Mouse (Mus musculus) megakaryocyte, adult 5-6 weeks (primary cell): ENCODE data around the gene Pxt1. TPM values are rescaled to one million over a fixed set of nuclear protein-coding genes. Genes with fewer than 3 reads are reported as not detected.
"Not testable (repeated sequence)": the region's sequence is repeated elsewhere in the genome, so short reads cannot be mapped to it uniquely, and the experiment has no call there.

ENCODE experiments used
- ATAC-seq: 2 replicates; pipeline ENCODE4 v1.8.0; 2016; ENCODE audit warnings: mild to moderate bottlenecking, inconsistent platforms; ENCODE audit not compliant: poor library complexity, severe bottlenecking
- total RNA-seq, 2 experiments: library from RNA; stranded (forward) in 1 of 2; stranded (reverse) in 1 of 2; fragments of 153-499, 151-499 nt in 1 of 2; fragments of 221-1000, 200-1000 nt in 1 of 2; gene quantifications; 2 replicates each; pipeline versions ENCODE4 v1.2.3 to v1.2.4; 2015 to 2017

Gene Pxt1
- 0.74 and 1.2 TPM in 2 replicates for total RNA-seq (2015)
- 0.44 and 0.49 TPM in 2 replicates for total RNA-seq (2017)

DNA sequence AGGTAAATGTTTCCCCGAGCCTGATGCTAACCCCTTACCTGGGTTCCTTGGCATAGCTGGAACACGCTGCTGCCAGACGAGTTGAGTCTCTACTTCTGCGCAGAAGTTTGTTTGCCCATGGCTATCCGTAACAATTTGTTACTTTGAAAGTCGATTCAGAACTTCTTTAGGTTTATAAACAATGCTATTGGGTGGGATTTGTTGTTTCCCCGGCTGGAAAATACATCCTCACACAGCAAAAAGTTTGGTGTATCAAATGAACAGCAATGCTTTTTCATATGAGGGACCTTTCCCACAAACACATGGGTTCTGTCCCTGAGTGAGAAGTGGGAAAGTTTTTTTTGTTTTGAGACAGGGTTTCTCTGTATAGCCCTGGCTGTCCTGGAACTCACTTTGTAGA is at the start of gene Pxt1:
Gene Pxt1 (minus strand): TSS at position 101 of the 400 bp plus-strand sequence.
- ATAC-seq, result no peak

DNA sequence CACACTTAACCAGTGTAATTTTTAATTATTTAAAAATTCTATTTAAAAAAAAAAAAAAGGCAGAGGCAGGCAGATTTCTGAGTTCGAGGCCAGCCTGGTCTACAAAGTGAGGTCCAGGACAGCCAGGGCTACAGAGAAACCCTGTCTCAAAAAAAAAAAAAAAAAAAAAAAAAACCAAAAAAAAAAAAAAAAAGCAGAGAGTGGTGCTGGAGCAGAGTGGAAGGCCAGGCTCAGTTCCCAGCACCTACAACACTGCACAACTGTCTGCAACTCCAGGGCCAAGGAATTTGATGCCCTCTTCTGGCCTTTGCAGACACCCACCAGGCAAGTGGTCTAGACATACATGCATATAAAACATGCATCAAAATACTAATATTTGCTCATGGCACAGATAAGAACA is 49.4 kb upstream of the Pxt1 start:
- not testable (repeated sequence) for ATAC-seq

DNA sequence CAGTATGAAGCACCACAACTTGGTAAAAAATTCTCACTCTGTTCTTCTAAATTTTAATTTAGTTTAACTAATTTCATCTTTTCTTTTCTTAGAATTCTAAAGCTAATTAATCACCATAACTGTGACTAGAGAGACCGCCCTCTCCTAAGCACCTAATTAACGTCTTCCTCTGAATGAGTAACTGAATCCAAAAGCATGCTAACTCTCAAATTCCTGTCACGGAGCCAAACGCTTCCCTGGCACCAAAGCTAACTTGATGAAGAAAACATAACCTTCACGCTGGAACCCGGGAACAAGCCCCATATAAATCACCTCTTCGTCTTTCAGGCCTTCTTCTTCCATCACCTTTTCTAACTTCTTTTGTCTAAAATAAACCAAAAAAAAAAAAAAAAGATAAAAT is 48.5 kb upstream of the Pxt1 start:
- ATAC-seq, result no peak

DNA sequence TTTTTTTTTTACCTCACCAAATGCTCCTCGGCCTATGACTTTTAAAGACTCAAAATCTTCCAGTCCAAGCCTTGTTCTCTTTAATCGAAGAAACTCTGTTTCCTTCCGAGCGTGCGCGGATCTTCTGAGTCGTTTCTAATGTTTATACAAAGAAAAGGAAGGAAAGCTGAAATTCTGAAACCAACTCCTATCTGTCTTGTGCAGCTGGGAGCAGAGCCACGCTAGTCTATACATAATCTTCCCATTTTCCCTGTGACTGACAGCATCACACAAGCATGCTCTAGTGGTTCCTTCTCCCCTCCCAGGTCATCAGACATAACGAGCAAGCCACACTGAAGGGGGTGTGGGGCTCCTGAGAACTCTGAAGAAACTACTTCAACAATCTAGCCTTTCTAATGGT is 47.6 kb upstream of the Pxt1 start:
- no peak for ATAC-seq

DNA sequence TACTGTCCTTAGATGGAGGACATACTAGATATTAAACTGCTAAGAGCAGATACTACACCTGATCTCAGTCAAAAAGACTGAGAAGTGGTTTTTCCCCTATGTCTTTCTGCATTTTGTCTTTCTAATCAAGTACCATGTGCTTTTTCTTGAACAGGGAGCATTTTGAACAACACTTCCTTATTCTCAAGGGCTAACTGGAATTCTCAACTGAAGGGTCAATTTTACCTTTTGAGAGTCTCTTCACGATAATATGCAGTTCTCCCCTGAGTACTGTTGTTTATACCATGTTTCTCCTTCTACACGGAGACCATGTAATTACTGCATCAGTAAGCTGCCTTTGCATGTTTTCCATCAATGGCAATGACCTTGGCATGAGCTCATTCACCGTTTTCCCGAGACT is 46.4 kb upstream of the Pxt1 start:
- ATAC-seq, result no peak

DNA sequence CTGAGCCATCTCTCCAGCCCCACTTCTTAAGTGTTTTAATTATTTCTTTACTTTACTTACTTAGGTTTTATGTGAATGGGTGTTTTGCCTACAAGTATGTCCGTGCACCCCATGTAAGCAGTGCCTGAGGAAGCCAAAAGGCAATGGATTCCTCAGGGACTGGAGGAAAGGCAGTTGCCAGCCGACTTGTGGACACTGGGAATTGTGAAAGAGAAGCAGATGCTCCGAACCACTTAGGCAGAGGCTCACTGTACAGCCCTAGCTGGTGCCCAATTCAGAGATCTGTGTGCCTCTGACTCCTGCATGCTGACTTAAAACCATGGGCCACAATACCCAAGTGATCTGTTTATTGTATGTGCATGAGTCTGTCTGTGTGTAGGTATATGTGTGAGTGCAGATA is 45.4 kb upstream of the Pxt1 start:
- no peak for ATAC-seq

DNA sequence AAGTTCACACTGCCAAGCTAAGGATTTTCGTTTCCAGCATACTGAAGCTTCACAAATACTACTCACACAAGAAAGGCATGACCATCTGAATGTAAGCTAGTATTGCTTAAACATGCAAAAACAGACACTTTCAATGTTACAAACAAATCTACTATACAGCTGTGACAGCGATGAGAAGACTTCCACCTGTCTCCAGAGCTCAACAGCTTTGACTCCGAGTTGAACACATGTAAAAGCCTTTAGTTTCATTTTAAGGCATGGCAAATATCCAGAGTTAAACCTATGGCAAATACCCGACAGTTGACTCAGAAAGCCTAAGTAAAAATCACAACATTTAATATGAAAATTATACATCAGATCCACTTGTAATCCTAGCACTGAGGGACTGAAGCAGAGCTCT is 44.7 kb upstream of the Pxt1 start:
- ATAC-seq, result no peak

DNA sequence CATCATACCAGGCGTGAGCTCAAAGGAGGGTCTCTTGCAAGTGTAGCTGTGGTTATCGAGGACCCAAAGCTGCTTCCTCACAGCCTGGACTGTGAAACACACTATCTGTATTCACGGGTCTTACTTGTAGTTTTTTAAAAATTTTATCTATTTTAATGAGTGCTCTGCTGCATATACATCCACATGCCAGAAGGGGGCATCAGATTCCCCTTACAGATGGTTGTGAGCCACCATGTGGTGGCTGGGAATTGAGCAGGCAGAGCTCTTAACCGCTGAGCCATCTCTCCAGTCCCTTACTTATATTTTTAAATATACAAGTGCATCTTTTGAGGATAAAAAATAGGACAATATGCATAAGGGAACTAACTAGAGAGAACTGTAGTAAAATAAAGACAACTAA is 44.1 kb upstream of the Pxt1 start:
- ATAC-seq, result peak; percentile 47; the same call in 1 of the 2 replicates

DNA sequence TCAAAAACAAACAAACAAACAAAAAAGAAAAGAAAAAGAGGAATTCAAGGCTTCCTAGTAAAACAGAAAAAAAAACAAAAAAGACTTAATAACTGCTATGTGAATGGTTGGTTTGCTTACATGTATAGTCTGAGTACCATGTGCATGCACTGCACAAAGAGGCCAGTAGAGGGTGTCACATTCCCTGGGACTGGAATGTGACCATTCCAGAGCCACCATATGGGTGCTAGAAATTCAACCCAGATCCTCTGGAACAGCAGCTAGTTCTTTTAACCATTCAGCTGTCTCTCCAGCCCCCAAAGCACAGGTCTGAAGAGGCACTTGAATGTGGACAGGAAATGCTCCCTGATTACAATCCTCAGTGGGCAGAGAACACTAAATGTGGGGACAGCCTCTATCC is 43.2 kb upstream of the Pxt1 start:
- ATAC-seq, result peak; percentile 56; the same call in 1 of the 2 replicates

DNA sequence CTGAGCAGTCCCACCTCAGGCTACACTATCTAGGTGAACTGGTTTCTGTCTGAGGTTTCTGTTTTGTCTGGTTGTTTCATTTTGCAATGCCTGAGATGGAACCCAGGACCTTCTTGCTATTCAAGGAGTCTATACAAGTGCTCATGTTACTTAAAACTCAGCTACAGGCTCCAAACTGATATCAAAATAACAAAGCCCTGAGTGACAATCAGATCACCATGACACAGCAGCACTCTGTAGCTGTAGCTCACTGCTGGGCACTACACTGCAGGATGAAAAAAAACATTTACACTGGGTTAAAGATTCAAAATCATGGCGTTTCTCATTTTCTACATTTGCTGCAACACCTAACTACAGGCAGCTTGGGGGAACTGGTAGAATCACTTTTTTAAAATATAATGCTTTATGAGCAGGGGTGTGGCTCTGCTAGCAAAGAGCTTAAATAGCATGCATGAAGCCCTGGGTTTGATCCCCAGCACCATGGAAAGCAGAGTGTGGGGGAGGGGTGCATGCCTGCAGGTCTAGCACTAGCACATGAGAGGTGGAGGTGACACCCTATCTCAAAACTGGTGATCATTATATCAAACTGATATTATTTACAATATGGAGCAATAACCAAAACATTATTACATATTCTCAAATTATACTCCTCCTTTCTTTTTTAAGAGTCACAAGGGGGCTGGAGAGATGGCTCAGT is 41.2 kb upstream of the Pxt1 start:
- ATAC-seq, result no peak

DNA sequence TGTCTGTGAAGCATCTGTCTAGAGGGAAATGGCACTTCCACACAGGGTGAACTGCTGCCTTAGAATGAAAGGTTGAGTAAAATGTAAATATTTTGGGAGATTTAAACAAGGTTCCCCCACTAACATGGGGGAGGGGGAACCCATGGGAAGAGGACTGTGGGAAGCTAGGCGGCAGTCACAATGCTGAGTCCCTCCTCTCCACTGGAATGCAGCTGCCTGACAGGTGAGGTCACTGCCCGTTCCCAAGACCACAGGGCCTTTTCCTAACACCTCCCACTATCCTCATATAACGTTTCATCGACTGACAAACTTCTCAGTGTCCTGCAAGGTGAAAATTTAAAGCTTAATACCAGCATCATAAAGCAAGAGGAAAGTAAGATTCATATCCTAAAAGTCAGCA is 39.0 kb upstream of the Pxt1 start:
- ATAC-seq, result no peak

DNA sequence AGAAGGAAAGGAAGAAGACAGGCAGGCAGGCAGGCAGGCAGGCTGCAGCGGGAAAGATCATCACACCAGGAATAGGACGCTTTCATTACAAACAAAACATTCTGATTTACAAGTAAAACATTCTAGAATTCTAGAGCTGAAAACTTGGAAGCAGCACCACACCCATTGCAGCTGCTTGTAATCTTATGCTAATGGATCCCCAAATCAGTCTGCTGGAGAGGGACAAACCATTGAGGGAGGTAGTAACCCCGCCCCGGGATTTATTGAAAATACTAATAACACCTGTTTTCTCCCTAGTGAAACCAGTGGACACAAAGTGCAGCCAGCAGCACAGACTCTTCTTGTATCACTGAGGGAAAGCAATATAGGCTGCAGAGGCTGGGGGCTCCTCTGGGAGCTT is 37.4 kb upstream of the Pxt1 start:
- no peak for ATAC-seq

DNA sequence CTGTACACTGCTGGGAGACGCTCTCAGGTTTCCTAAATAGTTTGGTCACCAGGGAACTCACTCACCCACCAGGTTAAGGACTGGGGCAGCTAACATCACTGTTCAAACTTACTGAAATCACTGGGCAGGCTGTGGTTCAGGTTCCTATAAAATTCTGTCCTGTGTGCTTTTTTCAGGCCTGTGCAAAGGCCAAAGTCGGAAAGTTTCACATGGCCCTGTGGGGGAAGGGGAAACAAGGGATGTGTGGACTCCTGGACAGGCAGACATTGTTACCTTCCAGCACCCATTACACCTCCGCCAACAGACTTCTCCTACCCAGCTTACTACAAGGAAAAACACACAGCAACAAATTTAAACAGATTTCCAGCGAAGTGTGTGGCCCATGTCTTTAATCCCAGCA is 35.5 kb upstream of the Pxt1 start:
- ATAC-seq, result no peak

DNA sequence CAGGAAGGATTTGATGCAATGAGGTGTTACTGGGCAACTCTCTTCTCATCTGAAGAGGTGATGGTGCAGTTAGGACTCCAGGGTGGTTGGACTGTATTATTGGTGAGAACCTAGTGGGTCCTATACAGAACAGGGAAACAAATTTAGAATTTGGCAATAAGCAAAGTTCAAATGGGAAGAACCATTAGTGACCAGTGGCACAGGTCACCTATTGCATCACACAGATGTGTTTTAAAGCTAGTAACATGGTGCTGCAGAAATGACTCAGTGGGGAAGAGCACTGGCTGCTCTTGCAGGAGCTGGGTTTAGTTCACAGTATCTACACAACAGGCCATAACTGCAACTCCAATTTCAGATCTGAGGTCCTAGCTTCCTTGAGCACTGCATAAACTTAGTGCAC is 26.5 kb upstream of the Pxt1 start:
- no peak for ATAC-seq

DNA sequence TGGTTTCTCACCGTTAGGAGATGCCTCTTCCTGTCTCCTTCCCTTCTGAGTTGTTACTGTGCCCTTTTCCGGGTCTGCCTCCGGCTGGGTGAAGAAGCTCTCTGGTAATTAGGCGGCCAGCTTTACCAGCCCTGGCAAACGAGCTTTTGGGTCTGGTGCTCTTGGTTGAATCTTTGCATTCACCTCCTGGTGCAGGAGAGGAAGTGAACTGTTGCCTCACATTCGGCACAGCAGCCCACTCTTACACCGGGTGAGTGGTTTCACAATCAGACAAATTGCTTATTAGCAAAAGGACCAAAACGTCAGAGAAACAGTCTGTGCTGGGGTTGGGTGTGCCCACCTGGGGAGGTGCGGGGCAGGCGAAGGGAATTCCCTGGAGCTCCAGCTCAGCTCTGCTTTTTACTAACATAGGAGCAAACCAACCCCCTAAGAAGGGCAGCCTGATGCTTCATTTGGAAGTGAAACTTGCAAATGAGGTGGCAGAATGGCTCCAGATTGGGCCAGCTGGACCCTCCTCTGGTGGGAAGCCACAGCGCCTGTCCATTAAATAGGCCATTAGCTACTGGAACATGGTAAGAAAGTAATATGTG is 23.5 kb upstream of the Pxt1 start:
- peak; percentile 78 for ATAC-seq

DNA sequence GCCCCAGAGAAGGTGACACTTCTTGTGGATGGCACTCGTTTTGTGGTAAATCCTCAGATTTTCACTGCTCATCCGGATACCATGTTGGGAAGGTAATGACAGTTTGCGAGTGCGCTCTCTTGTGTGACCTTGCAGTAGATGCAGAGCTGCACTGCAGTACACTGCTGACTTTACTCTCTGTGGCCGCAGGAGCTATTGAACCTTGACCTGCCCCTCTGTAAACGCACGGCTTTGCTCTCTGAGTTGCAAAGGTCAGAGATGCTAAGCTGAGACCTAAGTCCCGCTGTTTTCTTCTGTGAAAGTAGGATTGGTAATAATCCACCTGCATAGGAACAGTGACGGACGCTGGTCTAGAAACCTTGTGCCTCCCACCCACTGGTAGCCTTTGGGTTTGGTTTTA is 18.0 kb upstream of the Pxt1 start:
- no peak for ATAC-seq

DNA sequence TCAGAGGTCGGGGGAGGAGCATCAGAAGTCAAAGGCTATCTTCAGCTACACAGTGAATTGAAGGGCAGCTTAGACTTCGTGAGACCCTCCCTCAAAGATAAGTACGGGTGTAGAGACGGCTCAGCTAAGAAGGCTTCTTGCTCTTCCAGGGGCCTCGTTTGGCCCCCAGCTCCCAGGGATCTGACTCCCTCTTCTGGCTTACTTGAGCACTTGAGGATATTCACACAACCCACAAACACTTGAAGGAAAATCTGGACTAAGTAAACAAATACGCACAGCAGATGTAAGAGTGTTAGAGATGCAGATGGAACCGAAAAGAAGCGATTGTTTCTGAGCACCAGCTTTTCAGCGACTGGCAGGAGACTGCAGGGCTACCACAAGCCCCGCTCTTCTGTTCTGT is 17.0 kb upstream of the Pxt1 start:
- ATAC-seq, result no peak

DNA sequence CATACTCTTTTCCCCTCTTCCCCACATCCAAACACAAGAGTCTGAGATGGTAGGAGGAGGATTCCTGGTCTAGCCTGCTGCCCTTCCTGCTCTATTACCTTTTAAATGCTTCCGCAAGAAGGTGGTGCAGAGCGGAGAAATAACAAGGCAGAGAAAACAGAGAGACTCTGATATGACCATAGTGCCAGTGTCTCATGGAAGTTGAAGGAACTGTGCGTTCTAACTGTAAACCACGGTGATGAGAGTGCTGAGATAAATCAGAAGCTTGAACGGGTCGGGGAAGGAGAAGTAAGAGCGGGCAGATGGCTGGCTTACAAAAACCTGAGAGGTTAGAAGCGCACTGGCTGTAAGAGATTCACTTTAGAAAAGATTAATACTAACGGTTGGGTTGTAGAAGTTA is 10.8 kb upstream of the Pxt1 start:
- ATAC-seq, result no peak

DNA sequence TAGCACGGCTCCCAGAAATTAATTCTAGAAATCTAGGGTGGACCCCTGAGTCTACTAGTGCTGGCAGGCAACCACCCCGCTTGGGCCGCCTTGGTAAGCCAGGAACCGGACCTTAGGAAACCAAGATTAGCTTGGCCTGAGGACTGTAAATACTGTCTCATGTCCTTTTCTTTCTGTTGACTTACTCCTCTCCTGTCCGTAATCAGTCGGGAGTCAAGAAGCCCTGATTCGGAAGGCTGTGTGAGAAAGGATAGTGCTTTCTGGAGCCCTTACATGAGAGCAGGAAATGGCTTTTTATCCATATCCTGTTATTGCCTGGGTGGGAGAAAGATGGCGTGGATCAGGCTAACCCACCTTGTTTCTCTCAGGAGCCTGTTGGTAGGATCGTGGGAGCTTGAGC is 9.6 kb upstream of the Pxt1 start:
- ATAC-seq, result no peak

DNA sequence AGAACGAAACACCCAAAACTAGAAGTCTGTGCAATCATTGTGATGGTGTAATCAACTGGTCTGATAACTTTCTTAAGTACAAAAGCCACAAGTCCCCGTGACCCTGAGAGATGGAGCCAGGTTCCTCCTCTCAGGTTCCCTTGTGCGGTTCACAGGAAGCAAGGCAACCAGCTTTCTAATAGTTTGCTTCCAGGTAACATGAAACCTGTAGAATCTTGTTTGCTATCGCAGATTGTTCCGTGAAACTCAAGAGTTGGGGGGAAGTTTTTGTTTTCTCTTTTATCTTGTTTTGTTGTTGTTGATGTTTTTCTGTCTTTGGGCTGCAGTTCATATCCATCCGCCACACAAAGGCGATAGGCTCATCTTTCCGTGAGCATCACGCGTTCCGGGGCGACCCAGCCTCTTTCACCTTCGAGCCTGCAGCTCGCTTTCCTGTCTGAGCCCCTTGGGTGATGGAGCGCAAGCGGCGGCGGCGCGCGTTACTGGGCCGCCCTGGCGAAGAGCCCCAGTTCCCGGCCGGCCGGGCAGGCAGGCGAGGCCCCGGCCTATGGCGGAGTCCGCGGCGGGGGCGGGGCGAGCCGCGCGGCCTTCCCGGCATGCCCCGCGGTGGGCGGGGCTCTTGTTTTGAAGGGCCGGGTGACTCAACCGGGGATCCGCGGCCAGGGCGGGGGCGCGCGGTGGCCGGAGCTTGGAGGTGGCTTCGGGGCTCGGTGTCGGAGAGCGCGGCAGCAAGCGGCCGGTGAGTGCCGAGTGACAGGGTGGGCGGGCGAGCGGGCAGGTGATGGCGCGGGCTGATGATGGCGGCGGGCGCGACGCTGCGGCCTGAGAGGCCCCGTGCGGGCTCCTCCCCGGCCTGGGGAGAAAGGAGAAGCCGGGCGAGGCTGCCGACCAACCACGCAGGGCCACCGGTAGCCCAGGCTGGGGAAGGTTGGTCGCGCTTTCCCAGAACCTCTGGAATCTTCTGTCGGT is 8.5 kb upstream of the Pxt1 start, which contains the start of gene Kctd20:
Gene Kctd20 (plus strand): TSS at position 120 of the 969 bp plus-strand sequence.
- peak; percentile 76 for ATAC-seq

DNA sequence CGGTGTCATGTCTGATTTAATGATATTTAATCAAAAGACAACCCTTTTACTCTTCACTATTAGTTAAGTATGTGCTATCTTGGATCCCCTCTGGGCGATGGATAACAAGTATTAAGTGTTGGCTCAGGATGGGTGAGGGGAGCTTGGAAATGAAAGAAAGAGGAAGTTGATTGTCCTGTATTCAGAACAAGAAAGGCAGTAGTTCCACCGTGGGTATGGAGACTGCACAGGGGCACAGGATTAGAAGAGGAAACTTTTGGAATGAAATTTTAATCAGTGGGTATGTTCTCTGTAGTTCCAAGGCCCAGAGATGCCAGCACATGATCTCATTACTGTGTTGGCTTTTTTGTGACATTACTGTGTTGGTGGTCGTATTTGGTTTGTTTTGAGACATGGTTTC is 7.1 kb upstream of the Pxt1 start:
- ATAC-seq, result no peak

DNA sequence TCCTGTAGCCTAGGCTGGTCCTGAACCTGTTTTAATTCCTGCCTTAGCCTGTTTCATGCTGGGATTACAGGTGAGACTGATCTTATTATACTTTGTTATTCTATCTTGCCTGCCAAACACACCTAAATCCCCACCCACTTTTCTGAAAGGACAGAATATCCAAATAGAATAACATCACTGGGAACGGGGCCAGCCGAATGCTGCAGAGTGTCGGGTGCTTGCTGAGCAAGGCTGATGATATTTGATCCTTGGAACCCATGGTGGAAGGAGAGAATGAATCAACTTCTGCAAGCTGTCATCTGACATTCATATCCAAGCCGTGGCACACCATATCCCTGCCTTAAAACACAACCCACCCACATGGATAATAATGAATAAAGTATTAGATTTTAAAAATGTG is 5.0 kb upstream of the Pxt1 start:
- no peak for ATAC-seq
